Mouse (Mus musculus) olfactory bulb, adult 2 months (tissue): ENCODE data around the gene Eya2. TPM values are rescaled to one million over a fixed set of nuclear protein-coding genes. Genes with fewer than 3 reads are reported as not detected.
A peak's percentile ranks its signal among the peaks of the same experiment; 100 is the strongest.

Experiments
- H3K27ac ChIP-seq: fragments of 200-500 bp; 2 replicates; pipeline ENCODE4 v1.5.1; 2012; ENCODE audit warnings: low read depth, low read length; ENCODE audit not compliant: insufficient read depth
- H3K4me1 ChIP-seq: fragments of 200-500 bp; 2 replicates; pipeline ENCODE4 v1.6.1; 2012; ENCODE audit warnings: low read length; ENCODE audit not compliant: control insufficient read depth, insufficient read depth
- H3K4me3 ChIP-seq: fragments of 200-500 bp; 2 replicates; pipeline ENCODE4 v1.5.1; 2012; ENCODE audit warnings: mild to moderate bottlenecking, low read depth, low read length, moderate library complexity; ENCODE audit not compliant: insufficient read depth
- CTCF ChIP-seq: fragments of 200-500 bp; IDR thresholded peaks from 2 replicates; pipeline ENCODE4 v1.5.1; 2012; ENCODE audit warnings: low read depth, mild to moderate bottlenecking, low read length, moderate library complexity; ENCODE audit not compliant: insufficient read depth
- POLR2A ChIP-seq: fragments of 200-500 bp; IDR thresholded peaks from 2 replicates; pipeline ENCODE4 v1.6.1; 2012; ENCODE audit warnings: mild to moderate bottlenecking, low read depth, low read length, moderate library complexity; ENCODE audit not compliant: insufficient read depth
- WGBS: fragments of 180-500 bp; shearing (Covaris S2); methylation state at CpG from one replicate; pipeline ENCODE4 v1.1.7; 2018; 5-methylcytosine and 5-hydroxymethylcytosine counted together
- polyA plus RNA-seq: library from polyadenylated mRNA; stranded (reverse); fragments of >200 nt; gene quantifications from 2 replicates; pipeline ENCODE4 v1.2.4, GENCODE M21; 2012; ENCODE audit warnings: low replicate concordance; ENCODE audit not compliant: missing spikeins, insufficient read depth, insufficient read length

The Eya2 gene
- polyA plus RNA-seq, 1 experiment = not detected

- TF ChIP-seq POLR2A = no peak
- no peak for TF ChIP-seq CTCF
- WGBS = 85% methylated on average over 3 of the region's 3 CpGs
- Histone ChIP-seq H3K4me3 (no peak overlapping the region), H3K4me1 (no peaks in the 10 kb centered on the region), H3K27ac (no peak overlapping the region)
Observed at GRCm38 (mm10) chr2:165584563-165584962, 10.3 kb upstream of the Eya2 start.

GRCm38 (mm10) chr2:165590742-165591141 is 4.1 kb upstream of the Eya2 start:
- 71% methylated on average over 16 of the region's 16 CpGs for WGBS
- TF ChIP-seq CTCF (no peak), POLR2A (no peak)
- Histone ChIP-seq H3K27ac (no peak overlapping the region), H3K4me1 (peaks cover 6% of the 10 kb centered on the region), H3K4me3 (no peak overlapping the region)

GRCm38 (mm10) chr2:165593763-165594162 is 1.1 kb upstream of the Eya2 start:
- Histone ChIP-seq H3K4me1 (peaks cover 10% of the 10 kb centered on the region), H3K27ac (no peak overlapping the region), H3K4me3 (no peak overlapping the region)
- TF ChIP-seq CTCF (no peak), POLR2A (no peak)
- WGBS = 90% methylated on average over 2 of the region's 2 CpGs

DNA sequence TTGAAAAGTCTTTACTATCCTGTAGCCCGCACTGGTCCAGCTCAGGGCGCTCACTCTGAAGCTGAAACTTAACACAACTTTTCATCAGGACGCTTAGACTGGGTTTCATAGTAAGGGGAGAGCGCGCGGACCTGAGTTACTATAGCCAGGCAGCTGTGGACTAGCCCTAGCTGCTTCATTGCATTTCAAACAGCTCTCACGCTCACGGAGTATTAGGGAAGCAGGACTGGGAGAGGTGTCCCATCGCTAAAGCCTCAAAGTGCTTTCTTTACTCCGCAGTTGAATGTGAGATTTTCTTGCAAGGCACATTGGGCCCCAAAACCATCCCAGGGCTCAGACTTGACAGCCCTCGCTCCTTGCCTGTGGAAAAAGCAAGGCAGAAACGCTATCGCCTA is 841 bp downstream of the Eya2 start:
- no peak overlapping the region for H3K27ac ChIP-seq
- TF ChIP-seq CTCF = no peak
- TF ChIP-seq POLR2A = no peak
- 20% methylated on average over 13 of the region's 13 CpGs for WGBS
- H3K4me3 ChIP-seq = peak overlapping the region; percentile 50
- H3K4me1 ChIP-seq = peaks cover 10% of the 10 kb centered on the region

DNA sequence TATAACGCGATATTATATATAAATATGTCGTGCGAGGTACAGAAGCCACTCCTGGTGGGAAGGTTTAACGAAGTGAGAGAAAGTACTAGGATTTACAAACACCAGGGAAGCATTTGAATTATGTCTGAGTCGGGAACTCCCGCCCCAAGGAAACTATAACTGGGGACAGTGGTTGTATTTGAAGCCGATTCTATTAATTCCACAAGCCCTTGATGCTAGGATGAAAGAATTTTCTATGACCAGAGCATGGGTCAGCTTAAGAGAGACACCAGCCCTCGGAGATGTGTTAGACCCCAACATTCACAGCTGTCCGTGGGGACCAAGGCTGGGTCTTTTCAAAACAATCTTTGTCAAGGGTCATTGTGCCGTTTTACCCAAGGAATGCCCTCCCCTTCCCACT is 1.3 kb downstream of the Eya2 start:
- peaks cover 10% of the 10 kb centered on the region for H3K4me1 ChIP-seq
- TF ChIP-seq POLR2A (no peak), CTCF (no peak)
- H3K27ac ChIP-seq = 0 out of 2 replicates have a peak overlapping the region, but pooled peaks have one; percentile 21
- 34% methylated on average over 11 of the region's 11 CpGs for WGBS
- H3K4me3 ChIP-seq = no peak overlapping the region

DNA sequence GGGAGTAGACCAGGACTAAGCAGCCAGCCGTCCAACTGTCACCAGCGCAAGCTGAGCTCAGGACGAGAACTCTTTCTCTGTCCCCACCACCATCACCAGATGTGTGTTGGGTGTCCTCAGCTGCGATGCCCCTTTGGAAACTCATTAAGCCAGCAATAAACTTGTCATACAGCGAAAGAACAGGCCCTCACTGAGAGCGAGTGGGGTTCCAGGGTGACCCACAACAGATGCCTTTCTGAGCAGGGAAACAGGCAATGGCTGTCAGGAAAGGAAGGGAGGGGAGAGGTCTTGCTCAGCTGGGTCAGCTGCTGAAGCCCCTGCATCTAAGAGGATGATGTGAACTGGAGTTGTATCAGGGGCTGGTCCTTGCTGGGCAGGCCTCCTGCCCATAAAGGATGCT is 2.7 kb downstream of the Eya2 start:
- 74% methylated on average over 6 of the region's 6 CpGs for WGBS
- 0 out of 2 replicates have a peak overlapping the region, but pooled peaks have one; percentile 28 for H3K27ac ChIP-seq
- TF ChIP-seq CTCF (no peak), POLR2A (no peak)
- H3K4me1 ChIP-seq = peaks cover 15% of the 10 kb centered on the region
- no peak overlapping the region for H3K4me3 ChIP-seq

GRCm38 (mm10) chr2:165598139-165598538 is 3.3 kb downstream of the Eya2 start:
- no peak for TF ChIP-seq CTCF
- no peak for TF ChIP-seq POLR2A
- Histone ChIP-seq H3K4me1 (peaks cover 19% of the 10 kb centered on the region), H3K27ac (no peak overlapping the region), H3K4me3 (no peak overlapping the region)
- WGBS = 67% methylated on average over 5 of the region's 5 CpGs

DNA sequence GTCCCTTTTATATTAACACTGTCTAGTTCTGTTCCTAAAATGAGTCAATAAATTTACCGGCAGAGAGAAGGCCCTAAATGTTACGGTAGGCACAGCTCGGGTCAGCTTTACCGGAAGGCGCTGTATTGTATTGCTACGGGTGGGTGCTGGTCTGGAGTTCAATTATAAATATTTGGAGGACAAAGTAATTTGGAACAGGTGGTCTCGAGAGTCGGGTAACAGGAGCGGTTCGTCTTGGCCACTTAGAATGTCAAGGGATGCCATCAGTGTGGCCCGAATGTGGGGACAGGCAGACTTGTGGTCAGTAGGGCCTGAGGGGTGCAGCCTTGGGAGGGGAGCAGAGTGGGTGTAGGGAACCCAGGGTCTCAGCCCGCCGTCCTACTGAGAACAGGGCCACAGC is 4.7 kb downstream of the Eya2 start:
- WGBS = 75% methylated on average over 13 of the region's 13 CpGs

GRCm38 (mm10) chr2:165600926-165601325 is 6.1 kb downstream of the Eya2 start:
- no peak overlapping the region for H3K4me3 ChIP-seq
- peaks cover 19% of the 10 kb centered on the region for H3K4me1 ChIP-seq
- 56% methylated on average over 13 of the region's 13 CpGs for WGBS
- no peak overlapping the region for H3K27ac ChIP-seq
- TF ChIP-seq POLR2A = no peak

More for the DNA sequence above, 4.7 kb downstream of the Eya2 start:
- H3K27ac ChIP-seq = no peak overlapping the region
- H3K4me3 ChIP-seq = no peak overlapping the region
- H3K4me1 ChIP-seq = peaks cover 25% of the 10 kb centered on the region
- TF ChIP-seq POLR2A (no peak), CTCF (no peak)

DNA sequence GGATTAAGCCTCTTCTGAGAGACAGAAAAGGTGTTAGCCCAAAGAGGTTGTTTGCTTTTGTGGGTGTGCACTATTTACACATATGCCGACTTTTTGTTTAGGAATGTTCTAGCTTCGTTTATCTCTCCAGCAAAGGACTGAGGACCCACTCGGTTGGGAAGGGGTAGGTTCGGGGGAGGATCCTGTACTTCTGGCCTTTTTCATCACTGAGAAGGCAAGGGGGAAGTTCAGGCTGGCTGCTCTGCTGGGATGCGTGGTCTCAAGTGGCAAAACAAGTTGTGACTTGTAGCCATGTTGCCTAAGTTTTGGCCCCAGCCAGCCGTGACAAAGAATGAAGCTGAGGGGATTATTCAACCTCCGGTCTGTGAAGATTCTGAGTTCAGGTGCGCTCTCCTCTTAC is 6.8 kb downstream of the Eya2 start:
- Histone ChIP-seq H3K27ac (no peak overlapping the region), H3K4me1 (peaks cover 20% of the 10 kb centered on the region), H3K4me3 (no peak overlapping the region)
- TF ChIP-seq CTCF (no peak), POLR2A (no peak)
- 75% methylated on average over 8 of the region's 8 CpGs for WGBS
